Mouse (Mus musculus) cerebellum, adult 2 months (tissue): ENCODE results near the gene Hnf1b.
A peak's percentile ranks its signal among the peaks of the same experiment; 100 is the strongest.

Experiments used
- CTCF ChIP-seq: fragments of 200-500 bp; IDR thresholded peaks from 2 replicates; pipeline ENCODE4 v1.5.1; 2011; ENCODE audit warnings: low read depth, mild to moderate bottlenecking, control low read depth, low read length, moderate library complexity, borderline replicate concordance; ENCODE audit not compliant: insufficient read depth
- POLR2A ChIP-seq: fragments of 200-500 bp; IDR thresholded peaks from 2 replicates; pipeline ENCODE4 v1.6.1; 2011; ENCODE audit warnings: low read length, control low read depth, borderline replicate concordance; ENCODE audit not compliant: insufficient read depth

GRCm38 (mm10) chr11:83941950-83942840 is 92.3 kb downstream of the Hnf1b start, which contains the start of gene Ddx52:
- TF ChIP-seq CTCF (no peak), POLR2A (peak; percentile 79; the same call in 1 of the 2 replicates)
